Mouse (Mus musculus) lung, postnatal 25 days (tissue): Measurements from ENCODE around the gene Pfn4.
A peak's percentile ranks its signal among the peaks of the same experiment; 100 is the strongest.
"Not testable (repeated sequence)": the region's sequence is repeated elsewhere in the genome, so short reads cannot be mapped to it uniquely, and the experiment has no call there.

Experiments used
- DNase-seq: peaks from one replicate; pipeline ENCODE4 v3.0.0; 2022; ENCODE audit warnings: low spot score

Pfn4 gene

GRCm38 (mm10) chr12:4784466-4784865 lies 15.6 kb downstream of the Pfn4 start:
- DNase-seq = no peak

- DNase-seq = not testable (repeated sequence)
Observed at GRCm38 (mm10) chr12:4788128-4788527, 19.3 kb downstream of the Pfn4 start.

- DNase-seq = no peak
Observed at GRCm38 (mm10) chr12:4793718-4794117, 24.9 kb downstream of the Pfn4 start.

GRCm38 (mm10) chr12:4797471-4797870 lies 28.6 kb downstream of the Pfn4 start:
- not testable (repeated sequence) for DNase-seq

- DNase-seq = no peak
Observed at GRCm38 (mm10) chr12:4811036-4811435, 42.2 kb downstream of the Pfn4 start.

- no peak for DNase-seq
Observed at GRCm38 (mm10) chr12:4811705-4812104, 42.9 kb downstream of the Pfn4 start.

- DNase-seq = no peak
Observed at GRCm38 (mm10) chr12:4813636-4814035, 44.8 kb downstream of the Pfn4 start.

- no peak for DNase-seq
Observed at GRCm38 (mm10) chr12:4816680-4817360, 48.0 kb downstream of the Pfn4 start.

- peak; percentile 98 for DNase-seq
Observed at GRCm38 (mm10) chr12:4817361-4818101, 48.7 kb downstream of the Pfn4 start, which contains the start of gene Sf3b6. Gene Sf3b6, plus strand, starts transcription at chr12:4817544.

- DNase-seq = no peak
Observed at GRCm38 (mm10) chr12:4827256-4827655, 58.4 kb downstream of the Pfn4 start.
